Mouse (Mus musculus) heart, adult 2 months (tissue): ENCODE data around the gene Marc2.

Experiments used
- CTCF ChIP-seq: fragments of 200-600 bp; IDR thresholded peaks from 2 replicates; pipeline ENCODE4 v1.8.1; 2022; ENCODE audit warnings: antibody characterized with exemption, mild to moderate bottlenecking, moderate library complexity
- EP300 ChIP-seq: fragments of 200-500 bp; IDR thresholded peaks from 2 replicates; pipeline ENCODE4 v1.6.1; 2011; ENCODE audit warnings: low read depth, low read length, control low read depth; ENCODE audit not compliant: insufficient read depth
- POLR2A ChIP-seq: fragments of 200-500 bp; IDR thresholded peaks from 2 replicates; pipeline ENCODE4 v1.6.1; 2011; ENCODE audit warnings: mild to moderate bottlenecking, low read depth, low read length, control low read depth; ENCODE audit not compliant: insufficient read depth

GRCm38 (mm10) chr1:184807123-184807522, 39.1 kb downstream of the Marc2 start:
- TF ChIP-seq CTCF (no peak), POLR2A (no peak), EP300 (no peak)
